Mouse (Mus musculus): ENCODE measurements around the gene Cd22. TPM values are rescaled to one million over a fixed set of nuclear protein-coding genes. Genes with fewer than 3 reads are reported as not detected.

Gene Cd22
- polyA plus RNA-seq (2017; shearing (Covaris generic)): not detected

GRCm38 (mm10) chr7:30880176-30880575, at the start of gene Cd22:
Gene Cd22, minus strand, starts transcription at chr7:30880342.

GRCm38 (mm10) chr7:30924581-30924980, 44.4 kb upstream of the Cd22 start, which contains the start of gene Hamp2:
Gene Hamp2, minus strand, starts transcription at chr7:30924681.

GRCm38 (mm10) chr7:30914732-30915131, 34.6 kb upstream of the Cd22 start, which contains the start of gene Mag:
Gene Mag, minus strand, starts transcription at chr7:30914873.

GRCm38 (mm10) chr7:30861464-30861863, 18.7 kb downstream of the Cd22 start, which contains the start of gene Ffar1:
Gene Ffar1, minus strand, starts transcription at chr7:30861564.

GRCm38 (mm10) chr7:30856078-30856477, 24.1 kb downstream of the Cd22 start, which contains the start of gene Ffar3:
Gene Ffar3, minus strand, starts transcription at chr7:30856178.

GRCm38 (mm10) chr7:30823675-30824074, 56.5 kb downstream of the Cd22 start, which contains the start of gene Ffar2:
Gene Ffar2, minus strand, starts transcription at chr7:30823775.

Other genes with a start within 250 kb of the Cd22 start
- not detected for gene Etv2, start 244.5 kb downstream of the Cd22 start, polyA plus RNA-seq (2017; shearing (Covaris generic))
- 214 TPM for gene Rbm42, start 230.0 kb downstream of the Cd22 start, polyA plus RNA-seq (2017; shearing (Covaris generic))
- gene Haus5, start 215.3 kb downstream of the Cd22 start, polyA plus RNA-seq (2017; shearing (Covaris generic)): 42.8 TPM
- not detected for gene Pmis2, start 208.7 kb downstream of the Cd22 start, polyA plus RNA-seq (2017; shearing (Covaris generic))
- not detected for gene 2200002J24Rik, start 181.4 kb downstream of the Cd22 start, polyA plus RNA-seq (2017; shearing (Covaris generic))
- gene Atp4a, start 168.1 kb downstream of the Cd22 start, polyA plus RNA-seq (2017; shearing (Covaris generic)): not detected
- 70.8 TPM for gene Tmem147, start 150.8 kb downstream of the Cd22 start, polyA plus RNA-seq (2017; shearing (Covaris generic))
- 1.4 TPM for gene Gapdhs, start 136.7 kb downstream of the Cd22 start, polyA plus RNA-seq (2017; shearing (Covaris generic))
- 1.0 TPM for gene Sbsn, start 128.9 kb downstream of the Cd22 start, polyA plus RNA-seq (2017; shearing (Covaris generic))
- not detected for gene Dmkn, start 116.6 kb downstream of the Cd22 start, polyA plus RNA-seq (2017; shearing (Covaris generic))
- gene Krtdap, start 92.4 kb downstream of the Cd22 start, polyA plus RNA-seq (2017; shearing (Covaris generic)): not detected
- gene Ffar2, start 56.6 kb downstream of the Cd22 start, polyA plus RNA-seq (2017; shearing (Covaris generic)): not detected
- gene Ffar3, start 24.2 kb downstream of the Cd22 start, polyA plus RNA-seq (2017; shearing (Covaris generic)): not detected
- gene Ffar1, start 18.8 kb downstream of the Cd22 start, polyA plus RNA-seq (2017; shearing (Covaris generic)): not detected
- gene Mag, start 34.5 kb upstream of the Cd22 start, polyA plus RNA-seq (2017; shearing (Covaris generic)): not detected
- gene Hamp2, start 44.3 kb upstream of the Cd22 start, polyA plus RNA-seq (2017; shearing (Covaris generic)): not detected
- not detected for gene Hamp, start 63.7 kb upstream of the Cd22 start, polyA plus RNA-seq (2017; shearing (Covaris generic))
- 12.8 TPM for gene Usf2, start 76.5 kb upstream of the Cd22 start, polyA plus RNA-seq (2017; shearing (Covaris generic))
- 1.1 TPM for gene Lsr, start 93.1 kb upstream of the Cd22 start, polyA plus RNA-seq (2017; shearing (Covaris generic))
- gene Fam187b, start 93.4 kb upstream of the Cd22 start, polyA plus RNA-seq (2017; shearing (Covaris generic)): not detected
- 1,718 TPM for gene Fxyd5, start 162.1 kb upstream of the Cd22 start, polyA plus RNA-seq (2017; shearing (Covaris generic))
- gene Fxyd7, start 171.1 kb upstream of the Cd22 start, polyA plus RNA-seq (2017; shearing (Covaris generic)): 1.6 TPM
- not detected for gene Fxyd1, start 176.9 kb upstream of the Cd22 start, polyA plus RNA-seq (2017; shearing (Covaris generic))
- gene Lgi4, start 179.0 kb upstream of the Cd22 start, polyA plus RNA-seq (2017; shearing (Covaris generic)): not detected
- gene Fxyd3, start 196.4 kb upstream of the Cd22 start, polyA plus RNA-seq (2017; shearing (Covaris generic)): not detected
- gene Hpn, start 234.9 kb upstream of the Cd22 start, polyA plus RNA-seq (2017; shearing (Covaris generic)): not detected
- not detected for gene Scn1b, start 246.7 kb upstream of the Cd22 start, polyA plus RNA-seq (2017; shearing (Covaris generic))

All from naive thymus-derived CD4-positive, alpha-beta T cell, adult 5 months (primary cell).